Mouse (Mus musculus): ENCODE data around the gene Zfp943. TPM values are rescaled to one million over a fixed set of nuclear protein-coding genes. Genes with fewer than 3 reads are reported as not detected.

Zfp943 gene
- total and polyA plus RNA-seq, 3 experiments = 0.54 to 21.9 (median 18.4) TPM

GRCm38 (mm10) chr17:22118770-22119169 lies 156.4 kb downstream of the Zfp943 start:
- ATAC-seq (ENCODE audit: extremely low read depth, insufficient number of reproducible peaks, low FRiP score, poor library complexity, severe bottlenecking) (no peak), DNase-seq (ENCODE audit: low spot score) (no peak)
- H3K9me3 ChIP-seq (replicated peaks) = no peaks in the 10 kb centered on the region
- no peaks in the 10 kb centered on the region for H3K4me1 ChIP-seq (ENCODE audit: insufficient read depth, low read depth, low read length)
- no peaks in the 10 kb centered on the region for H3K36me3 ChIP-seq (replicated peaks)
- TF ChIP-seq GATA1 (IDR thresholded peaks at IDR 0.05; ENCODE audit: borderline replicate concordance, low read length) (no peak), GATA2 (IDR thresholded peaks at IDR 0.05; ENCODE audit: borderline replicate concordance, low read depth, low read length) (no peak), CTCF (IDR thresholded peaks at IDR 0.05; ENCODE audit: low read depth, low read length) (no peak), TAL1 (conservative IDR thresholded peaks at IDR 0.05; ENCODE audit: low read depth, low read length) (no peak), POLR2AphosphoS5 (IDR thresholded peaks at IDR 0.05; ENCODE audit: insufficient replicate concordance, low read depth, low read length) (no peak)
- H3K27me3 ChIP-seq (ENCODE audit: insufficient read depth, low read length) = no peaks in the 10 kb centered on the region
- H3K4me3 ChIP-seq (ENCODE audit: low read depth, low read length) = no peak overlapping the region

Other genes with a start within 250 kb of the Zfp943 start
- 7.6 and 8.3 TPM in 2 replicates for gene Zfp229, start 231.8 kb upstream of the Zfp943 start, total RNA-seq (2014; fragmentation: Nextera tagmentation)
- 6.0 and 6.2 TPM in 2 replicates for gene Zfp229, start 231.8 kb upstream of the Zfp943 start, total RNA-seq (2017)
- 2.4 and 2.6 TPM in 2 replicates for gene Zfp229, start 231.8 kb upstream of the Zfp943 start, polyA plus RNA-seq (2012)
- gene Zfp820, start 116.8 kb upstream of the Zfp943 start, total RNA-seq (2014; fragmentation: Nextera tagmentation) = not detected in 2 replicates
- gene Zfp820, start 116.8 kb upstream of the Zfp943 start, total RNA-seq (2017) = 0.05 TPM in 1 of 2 replicates, not detected in the other
- not detected in 2 replicates for gene Zfp820, start 116.8 kb upstream of the Zfp943 start, polyA plus RNA-seq (2012)
- 15.5 and 16.5 TPM in 2 replicates for gene Zfp995, start 52.6 kb upstream of the Zfp943 start, total RNA-seq (2014; fragmentation: Nextera tagmentation)
- 4.8 and 5.6 TPM in 2 replicates for gene Zfp995, start 52.6 kb upstream of the Zfp943 start, total RNA-seq (2017)
- gene Zfp995, start 52.6 kb upstream of the Zfp943 start, polyA plus RNA-seq (2012) = 0.51 and 0.59 TPM in 2 replicates
- gene Zfp942, start 88 bp upstream of the Zfp943 start, total RNA-seq (2014; fragmentation: Nextera tagmentation) = 72.9 and 101 TPM in 2 replicates
- 40.8 and 44.5 TPM in 2 replicates for gene Zfp942, start 88 bp upstream of the Zfp943 start, total RNA-seq (2017)
- 1.4 and 2.0 TPM in 2 replicates for gene Zfp942, start 88 bp upstream of the Zfp943 start, polyA plus RNA-seq (2012)
- gene Zfp947, start 203.6 kb downstream of the Zfp943 start, total RNA-seq (2014; fragmentation: Nextera tagmentation) = 2.6 and 3.4 TPM in 2 replicates
- 5.4 and 5.5 TPM in 2 replicates for gene Zfp947, start 203.6 kb downstream of the Zfp943 start, total RNA-seq (2017)
- gene Zfp947, start 203.6 kb downstream of the Zfp943 start, polyA plus RNA-seq (2012) = 0.08 and 0.23 TPM in 2 replicates